Mouse (Mus musculus): ENCODE results near the gene Atg5. TPM values are rescaled to one million over a fixed set of nuclear protein-coding genes. Genes with fewer than 3 reads are reported as not detected.

The Atg5 gene
- polyA plus RNA-seq, 1 experiment from 2014 or later: 46.4 TPM

- no peaks in the 10 kb centered on the region for H3K4me1 ChIP-seq
- no peak overlapping the region for H3K4me3 ChIP-seq (replicated peaks)
- H3K9ac ChIP-seq: no peak overlapping the region
- H3K9me3 ChIP-seq: no peaks in the 10 kb centered on the region
- 89% methylated on average over 5 of the region's 5 CpGs for WGBS
- H3K4me2 ChIP-seq: no peak overlapping the region
- no peak overlapping the region for H3K27ac ChIP-seq
- ATAC-seq (ENCODE audit: low FRiP score): no peak
- H3K27me3 ChIP-seq: no peaks in the 10 kb centered on the region
- no peaks in the 10 kb centered on the region for H3K36me3 ChIP-seq (replicated peaks)
Measured at GRCm38 (mm10) chr10:44362435-44362834, 94.3 kb downstream of the Atg5 start.

- H3K27ac ChIP-seq: no peak overlapping the region
- H3K4me3 ChIP-seq (replicated peaks): no peak overlapping the region
- H3K4me1 ChIP-seq: no peaks in the 10 kb centered on the region
- no peak overlapping the region for H3K4me2 ChIP-seq
- no peaks in the 10 kb centered on the region for H3K27me3 ChIP-seq
- WGBS: 89% methylated on average over 9 of the region's 9 CpGs
- H3K9me3 ChIP-seq: no peaks in the 10 kb centered on the region
- ATAC-seq (ENCODE audit: low FRiP score): no peak
- no peak overlapping the region for H3K9ac ChIP-seq
- no peaks in the 10 kb centered on the region for H3K36me3 ChIP-seq (replicated peaks)
Measured at GRCm38 (mm10) chr10:44362846-44363245, 94.7 kb downstream of the Atg5 start.

- Histone ChIP-seq H3K4me2 (no peak overlapping the region), H3K9ac (no peak overlapping the region), H3K4me3 (replicated peaks) (no peak overlapping the region), H3K27ac (no peak overlapping the region), H3K4me1 (no peaks in the 10 kb centered on the region), H3K36me3 (replicated peaks) (no peaks in the 10 kb centered on the region), H3K9me3 (no peaks in the 10 kb centered on the region), H3K27me3 (no peaks in the 10 kb centered on the region)
- ATAC-seq (ENCODE audit: low FRiP score): no peak
- WGBS: 81% methylated on average over 2 of the region's 2 CpGs
Measured at GRCm38 (mm10) chr10:44366186-44366585, 98.0 kb downstream of the Atg5 start.

GRCm38 (mm10) chr10:44367043-44367442 lies 98.9 kb downstream of the Atg5 start:
- Histone ChIP-seq H3K27me3 (no peaks in the 10 kb centered on the region), H3K9me3 (no peaks in the 10 kb centered on the region), H3K9ac (no peak overlapping the region), H3K4me3 (replicated peaks) (no peak overlapping the region), H3K4me1 (no peaks in the 10 kb centered on the region), H3K27ac (no peak overlapping the region), H3K36me3 (replicated peaks) (no peaks in the 10 kb centered on the region), H3K4me2 (no peak overlapping the region)
- ATAC-seq (ENCODE audit: low FRiP score): no peak
- WGBS: 88% methylated on average over 12 of the region's 12 CpGs

DNA sequence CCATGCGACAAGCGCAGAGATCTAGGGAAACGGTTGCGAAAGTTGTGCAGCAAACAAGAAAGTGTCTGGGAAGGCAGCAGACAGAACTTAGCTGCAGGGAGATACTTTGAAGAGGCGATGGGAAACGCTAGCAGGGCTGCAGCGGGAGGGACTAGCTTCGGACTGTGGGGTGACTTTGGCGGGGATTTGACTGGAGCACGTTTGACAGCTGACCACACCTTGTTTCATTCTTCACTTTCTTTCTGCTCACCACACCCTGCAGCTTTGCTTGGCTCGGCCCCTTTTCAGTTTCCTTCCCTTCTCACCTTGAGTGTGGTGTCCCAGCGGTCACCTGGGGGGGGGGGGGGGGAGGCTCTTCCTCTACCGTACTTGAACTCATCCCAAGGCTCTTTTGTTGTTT lies 100.4 kb downstream of the Atg5 start:
- no peak for ATAC-seq (ENCODE audit: low FRiP score)
- no peaks in the 10 kb centered on the region for H3K4me1 ChIP-seq
- no peak overlapping the region for H3K4me2 ChIP-seq
- H3K4me3 ChIP-seq (replicated peaks): no peak overlapping the region
- H3K9ac ChIP-seq: no peak overlapping the region
- no peaks in the 10 kb centered on the region for H3K9me3 ChIP-seq
- 70% methylated on average over 13 of the region's 13 CpGs for WGBS
- no peaks in the 10 kb centered on the region for H3K36me3 ChIP-seq (replicated peaks)
- no peak overlapping the region for H3K27ac ChIP-seq
- H3K27me3 ChIP-seq: no peaks in the 10 kb centered on the region

DNA sequence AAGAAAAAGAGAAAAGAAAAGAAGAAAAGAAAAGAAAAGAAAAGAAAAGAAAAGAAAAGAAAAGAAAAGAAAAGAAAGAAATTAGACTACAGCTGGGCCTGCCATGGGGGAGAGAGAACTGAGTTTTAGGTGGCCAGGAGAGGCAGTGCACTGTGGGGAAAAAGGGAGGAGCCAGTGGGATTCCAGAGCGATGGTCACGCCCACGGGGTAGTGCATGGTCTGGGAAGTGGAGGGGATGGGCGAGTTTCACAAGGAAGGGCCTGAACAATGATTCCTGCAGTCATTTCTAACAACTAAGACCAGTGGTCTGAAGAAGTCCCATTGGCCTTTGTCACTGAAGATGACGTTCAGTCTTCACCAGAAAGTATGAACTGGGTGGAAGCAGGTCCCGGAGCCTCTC lies 102.5 kb downstream of the Atg5 start:
- H3K4me1 ChIP-seq: no peaks in the 10 kb centered on the region
- H3K9ac ChIP-seq: no peak overlapping the region
- H3K27me3 ChIP-seq: no peaks in the 10 kb centered on the region
- no peaks in the 10 kb centered on the region for H3K9me3 ChIP-seq
- WGBS: 72% methylated on average over 6 of the region's 6 CpGs
- no peaks in the 10 kb centered on the region for H3K36me3 ChIP-seq (replicated peaks)
- no peak for ATAC-seq (ENCODE audit: low FRiP score)
- H3K4me2 ChIP-seq: no peak overlapping the region
- H3K4me3 ChIP-seq (replicated peaks): no peak overlapping the region
- no peak overlapping the region for H3K27ac ChIP-seq

DNA sequence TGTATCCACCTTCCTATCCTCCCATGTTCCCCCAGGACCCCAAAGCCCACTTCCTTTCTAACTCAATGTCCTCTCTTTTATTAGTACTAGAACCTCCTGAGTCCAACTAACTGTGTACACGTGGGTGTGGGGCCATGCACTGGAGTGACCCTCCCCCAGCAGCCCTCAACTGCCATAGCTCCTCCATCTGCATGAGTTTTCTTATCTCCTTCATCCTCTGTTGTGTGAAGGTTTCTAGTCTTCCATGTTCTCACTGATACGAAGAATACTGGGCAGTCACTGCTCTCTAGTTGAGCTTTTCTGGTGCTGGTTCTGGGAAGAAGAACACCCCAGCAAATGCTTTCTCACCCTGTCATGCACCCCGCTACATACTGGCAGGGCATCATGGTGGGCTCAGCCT lies 104.1 kb downstream of the Atg5 start:
- H3K4me1 ChIP-seq: no peaks in the 10 kb centered on the region
- no peaks in the 10 kb centered on the region for H3K36me3 ChIP-seq (replicated peaks)
- no peak overlapping the region for H3K4me3 ChIP-seq (replicated peaks)
- 89% methylated on average over 3 of the region's 3 CpGs for WGBS
- H3K9ac ChIP-seq: no peak overlapping the region
- H3K27ac ChIP-seq: no peak overlapping the region
- no peak overlapping the region for H3K4me2 ChIP-seq
- no peaks in the 10 kb centered on the region for H3K27me3 ChIP-seq
- no peaks in the 10 kb centered on the region for H3K9me3 ChIP-seq
- no peak for ATAC-seq (ENCODE audit: low FRiP score)

DNA sequence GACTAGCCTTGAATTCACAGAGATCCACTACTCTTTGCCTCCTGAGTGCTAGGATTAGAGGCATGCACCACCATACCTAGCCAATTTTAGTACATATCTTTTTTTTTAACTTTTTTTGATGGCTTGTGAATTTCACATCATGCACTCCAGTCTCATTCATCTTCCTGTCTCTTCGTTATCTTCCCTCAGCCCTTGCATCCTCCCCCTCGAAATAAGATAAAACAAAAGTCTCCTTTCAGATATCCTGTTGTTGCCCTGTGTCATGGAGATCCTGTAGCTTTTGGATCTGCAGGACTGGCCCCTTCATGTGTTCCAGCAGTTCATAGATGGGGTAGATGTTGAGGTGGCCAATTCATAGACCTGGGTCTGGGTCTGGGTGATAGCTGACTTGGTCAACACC lies 106.5 kb downstream of the Atg5 start:
- H3K27ac ChIP-seq: no peak overlapping the region
- no peak overlapping the region for H3K9ac ChIP-seq
- ATAC-seq (ENCODE audit: low FRiP score): no peak
- no peaks in the 10 kb centered on the region for H3K27me3 ChIP-seq
- no peaks in the 10 kb centered on the region for H3K4me1 ChIP-seq
- H3K36me3 ChIP-seq (replicated peaks): no peaks in the 10 kb centered on the region
- 85% methylated on average over 2 of the region's 2 CpGs for WGBS
- H3K4me3 ChIP-seq (replicated peaks): no peak overlapping the region
- H3K9me3 ChIP-seq: no peaks in the 10 kb centered on the region
- no peak overlapping the region for H3K4me2 ChIP-seq

- Histone ChIP-seq H3K4me1 (peaks cover 1% of the 10 kb centered on the region; the same call in 1 of the 2 replicates), H3K36me3 (replicated peaks) (no peaks in the 10 kb centered on the region), H3K27me3 (0 out of 2 replicates have a peak, but pooled peaks cover under 1% of the 10 kb centered on the region), H3K9ac (no peak overlapping the region), H3K4me2 (no peak overlapping the region), H3K27ac (no peak overlapping the region), H3K9me3 (no peaks in the 10 kb centered on the region), H3K4me3 (replicated peaks) (no peak overlapping the region)
- ATAC-seq (ENCODE audit: low FRiP score): no peak
- 92% methylated on average over 1 of the region's 1 CpGs for WGBS
Measured at GRCm38 (mm10) chr10:44375501-44375900, 107.3 kb downstream of the Atg5 start.

DNA sequence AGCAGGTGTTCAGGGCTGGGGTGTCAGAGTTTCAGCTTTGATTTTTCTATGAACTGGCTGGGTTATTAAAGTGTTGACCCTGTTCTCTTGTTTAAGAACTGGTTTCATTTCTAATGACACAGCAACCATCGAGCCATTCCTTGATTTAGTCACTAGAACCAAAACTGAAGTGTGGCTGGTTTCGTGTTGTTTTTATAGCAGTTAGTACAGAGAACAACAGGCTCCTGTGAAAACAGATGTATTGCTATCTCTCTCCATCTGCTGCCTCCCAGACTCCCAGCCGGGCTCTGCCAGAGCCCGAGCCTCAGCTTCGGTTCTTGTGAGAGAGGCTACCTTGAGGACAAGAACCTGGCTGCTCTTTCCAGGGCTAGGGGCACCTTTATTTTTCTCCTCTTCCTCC lies 109.7 kb downstream of the Atg5 start:
- Histone ChIP-seq H3K4me2 (no peak overlapping the region), H3K9ac (no peak overlapping the region), H3K36me3 (replicated peaks) (no peaks in the 10 kb centered on the region), H3K9me3 (no peaks in the 10 kb centered on the region), H3K4me3 (replicated peaks) (no peak overlapping the region), H3K27ac (no peak overlapping the region), H3K4me1 (peaks cover 11% of the 10 kb centered on the region), H3K27me3 (0 out of 2 replicates have a peak, but pooled peaks cover 3% of the 10 kb centered on the region)
- ATAC-seq (ENCODE audit: low FRiP score): no peak
- 84% methylated on average over 5 of the region's 5 CpGs for WGBS

GRCm38 (mm10) chr10:44378403-44378802 lies 110.2 kb downstream of the Atg5 start:
- H3K36me3 ChIP-seq (replicated peaks): no peaks in the 10 kb centered on the region
- no peak overlapping the region for H3K27ac ChIP-seq
- no peak overlapping the region for H3K4me2 ChIP-seq
- H3K9me3 ChIP-seq: no peaks in the 10 kb centered on the region
- no peak overlapping the region for H3K9ac ChIP-seq
- peaks cover 11% of the 10 kb centered on the region for H3K4me1 ChIP-seq
- 0 out of 2 replicates have a peak, but pooled peaks cover 3% of the 10 kb centered on the region for H3K27me3 ChIP-seq
- H3K4me3 ChIP-seq (replicated peaks): no peak overlapping the region
- ATAC-seq (ENCODE audit: low FRiP score): no peak
- WGBS: 90% methylated on average over 5 of the region's 5 CpGs

- Histone ChIP-seq H3K4me1 (peaks cover 11% of the 10 kb centered on the region), H3K4me3 (replicated peaks) (no peak overlapping the region), H3K27ac (no peak overlapping the region), H3K27me3 (0 out of 2 replicates have a peak, but pooled peaks cover 3% of the 10 kb centered on the region), H3K9me3 (no peaks in the 10 kb centered on the region), H3K9ac (no peak overlapping the region), H3K4me2 (no peak overlapping the region), H3K36me3 (replicated peaks) (no peaks in the 10 kb centered on the region)
- ATAC-seq (ENCODE audit: low FRiP score): no peak
- 55% methylated on average over 20 of the region's 20 CpGs for WGBS
Measured at GRCm38 (mm10) chr10:44380476-44381208, 112.5 kb downstream of the Atg5 start.

DNA sequence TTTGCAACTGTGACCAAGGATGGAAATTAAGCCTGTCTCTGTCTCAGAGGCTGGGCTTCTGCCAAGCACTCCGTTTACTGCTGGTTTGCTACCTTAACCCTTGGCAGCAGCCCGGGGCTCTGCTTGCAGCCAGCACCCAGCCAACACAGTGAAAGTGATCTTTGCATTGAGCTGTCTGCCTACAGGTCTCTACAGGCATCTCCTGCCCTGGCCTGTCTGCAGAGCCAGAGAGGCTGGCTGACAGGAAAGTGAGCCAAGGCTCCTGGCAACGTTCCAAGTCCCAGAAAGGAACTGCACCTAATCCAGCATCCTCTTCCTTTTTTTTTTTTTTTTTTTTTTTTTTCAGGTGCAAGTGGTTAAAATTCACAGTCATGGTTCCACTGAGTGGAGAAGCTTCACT lies 113.2 kb downstream of the Atg5 start:
- 52% methylated on average over 3 of the region's 3 CpGs for WGBS
- Histone ChIP-seq H3K27me3 (0 out of 2 replicates have a peak, but pooled peaks cover 3% of the 10 kb centered on the region), H3K9ac (no peak overlapping the region), H3K36me3 (replicated peaks) (no peaks in the 10 kb centered on the region), H3K4me2 (no peak overlapping the region), H3K9me3 (no peaks in the 10 kb centered on the region), H3K27ac (no peak overlapping the region), H3K4me3 (replicated peaks) (no peak overlapping the region), H3K4me1 (peaks cover 11% of the 10 kb centered on the region)
- ATAC-seq (ENCODE audit: low FRiP score): no peak; the same call in 1 of the 2 replicates
